Mouse (Mus musculus) hindbrain, embryonic 11.5 days (tissue): Measurements from ENCODE around the gene Slc37a1. TPM values are rescaled to one million over a fixed set of nuclear protein-coding genes. Genes with fewer than 3 reads are reported as not detected.

ENCODE experiments used
- ATAC-seq: fragments of 200-750 bp; cut with Nextera tagmentation; 2 replicates; pipeline ENCODE4 v1.8.0; 2017; ENCODE audit warnings: mild to moderate bottlenecking, moderate TSS enrichment, moderate library complexity; ENCODE audit not compliant: low FRiP score
- DNase-seq: peaks from one replicate; pipeline ENCODE4 v3.0.0-alpha.2; 2015; ENCODE audit warnings: low spot score
- H3K27ac ChIP-seq: fragments of 300-500 bp; sonication (generic); 2 replicates; pipeline ENCODE4 v1.5.1; 2014; ENCODE audit warnings: mild to moderate bottlenecking, low read depth, low read length
- H3K27me3 ChIP-seq: fragments of 300-500 bp; sonication (generic); 2 replicates; pipeline ENCODE4 v1.6.1; 2014; ENCODE audit warnings: mild to moderate bottlenecking, low read length, moderate library complexity, mixed read lengths; ENCODE audit not compliant: control insufficient read depth, insufficient read depth
- H3K36me3 ChIP-seq: fragments of 300-500 bp; sonication (generic); 2 replicates; pipeline ENCODE4 v1.6.1; 2014; ENCODE audit warnings: mild to moderate bottlenecking, low read length, moderate library complexity, mixed read lengths; ENCODE audit not compliant: control insufficient read depth, insufficient read depth
- H3K4me1 ChIP-seq: fragments of 300-500 bp; sonication (generic); replicated peaks from 2 replicates; pipeline ENCODE4 v1.6.1; 2014; ENCODE audit warnings: low read length, mixed read lengths; ENCODE audit not compliant: control insufficient read depth, insufficient read depth
- H3K4me2 ChIP-seq: fragments of 300-500 bp; sonication (generic); replicated peaks from 2 replicates; pipeline ENCODE4 v1.6.1; 2014; ENCODE audit warnings: mild to moderate bottlenecking, low read depth, low read length
- H3K4me3 ChIP-seq: fragments of 300-500 bp; sonication (generic); 2 replicates; pipeline ENCODE4 v1.5.1; 2014; ENCODE audit warnings: low read depth, low read length
- H3K9ac ChIP-seq: fragments of 300-500 bp; sonication (generic); 2 replicates; pipeline ENCODE4 v1.6.1; 2014; ENCODE audit warnings: low read depth, low read length
- H3K9me3 ChIP-seq: fragments of 300-500 bp; sonication (generic); 2 replicates; pipeline ENCODE4 v1.6.1; 2016; ENCODE audit warnings: low read length; ENCODE audit not compliant: control insufficient read depth
- WGBS: fragments of 180-500 bp; shearing (Covaris S2); extraction: QIAGEN DNeasy Blood & Tissue Kit; methylation state at CpG from one replicate; pipeline ENCODE4 v1.1.7; 2014; 5-methylcytosine and 5-hydroxymethylcytosine counted together
- polyA plus RNA-seq: library from polyadenylated mRNA; unstranded; fragments of >200 nt; fragmentation: Nextera tagmentation; extraction: Ambion mirVana; gene quantifications from 2 replicates; pipeline ENCODE4 v1.2.1, GENCODE M21; 2014

Gene Slc37a1
- polyA plus RNA-seq, 1 experiment from 2014 or later: 13.0 TPM

DNA sequence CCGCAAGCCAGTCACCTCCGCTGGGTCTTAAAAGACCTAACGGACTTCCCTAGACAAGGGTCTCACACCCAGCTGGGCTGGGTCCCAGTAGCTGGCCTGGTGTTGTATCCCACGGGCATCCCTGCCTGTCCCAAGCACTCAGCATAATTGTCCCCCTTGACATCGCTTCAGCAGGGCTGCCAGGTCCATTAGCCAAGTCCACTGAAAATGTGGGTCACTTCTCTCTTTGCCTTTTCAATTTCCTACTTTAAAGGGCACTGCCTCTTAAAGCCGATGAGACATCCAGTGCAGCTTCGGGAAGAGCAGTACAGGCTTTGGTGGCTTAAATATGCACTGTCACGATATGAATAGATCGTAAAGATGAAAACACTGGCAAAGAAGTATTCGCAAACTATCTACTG is 91.8 kb downstream of the Slc37a1 start:
- ATAC-seq (no peak), DNase-seq (no peak)
- H3K36me3 ChIP-seq: no peaks in the 10 kb centered on the region
- H3K4me2 ChIP-seq: no peak overlapping the region
- H3K27ac ChIP-seq: no peak overlapping the region
- 0 out of 2 replicates have a peak overlapping the region, but pooled peaks have one; percentile 16 for H3K9ac ChIP-seq
- 78% methylated on average over 10 of the region's 10 CpGs for WGBS
- H3K9me3 ChIP-seq: no peaks in the 10 kb centered on the region
- H3K27me3 ChIP-seq: no peaks in the 10 kb centered on the region
- no peaks in the 10 kb centered on the region for H3K4me1 ChIP-seq
- no peak overlapping the region for H3K4me3 ChIP-seq

DNA sequence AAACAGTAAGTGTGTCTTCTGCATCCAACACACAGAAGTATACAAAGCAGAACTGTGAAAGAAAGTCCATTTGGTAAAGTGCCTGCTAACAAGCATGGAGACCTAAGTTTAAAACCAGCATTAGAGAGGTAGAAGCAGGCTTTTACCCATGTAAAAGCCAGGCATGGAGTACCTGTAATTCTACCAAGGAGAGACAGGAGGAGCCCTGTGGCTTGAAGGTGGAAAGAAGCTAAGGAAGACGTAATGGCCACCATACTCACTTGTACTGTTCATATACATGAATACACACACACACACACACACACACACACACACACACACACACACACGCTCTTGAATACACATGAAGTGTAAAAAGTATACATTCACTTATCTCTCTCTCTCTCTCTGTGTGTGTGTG is 92.5 kb downstream of the Slc37a1 start:
- H3K9me3 ChIP-seq: no peaks in the 10 kb centered on the region
- ATAC-seq (no peak), DNase-seq (no peak)
- 68% methylated on average over 2 of the region's 2 CpGs for WGBS
- H3K4me3 ChIP-seq: no peak overlapping the region
- no peak overlapping the region for H3K27ac ChIP-seq
- no peak overlapping the region for H3K9ac ChIP-seq
- H3K4me2 ChIP-seq: no peak overlapping the region
- H3K4me1 ChIP-seq: no peaks in the 10 kb centered on the region
- H3K36me3 ChIP-seq: no peaks in the 10 kb centered on the region
- H3K27me3 ChIP-seq: no peaks in the 10 kb centered on the region

DNA sequence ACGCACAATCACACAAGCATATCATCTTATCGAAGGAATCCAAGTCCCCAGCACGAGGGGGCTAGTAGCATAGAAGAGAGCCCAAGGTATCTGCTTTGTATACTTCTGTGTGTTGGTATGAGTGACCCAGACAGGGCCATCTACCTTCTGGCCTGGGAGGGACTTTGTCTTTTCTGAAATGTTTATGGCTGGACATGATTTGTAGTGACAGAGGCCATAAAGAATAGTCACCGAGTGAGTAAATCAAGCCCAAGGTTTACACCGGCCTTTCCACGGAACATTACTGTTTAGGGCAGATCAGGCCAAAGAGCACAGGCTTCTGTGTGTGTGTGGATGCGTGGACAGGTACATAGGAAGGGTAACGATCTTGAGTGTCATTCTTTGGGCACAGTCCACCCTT is 93.3 kb downstream of the Slc37a1 start:
- ATAC-seq (no peak), DNase-seq (no peak)
- Histone ChIP-seq H3K36me3 (no peaks in the 10 kb centered on the region), H3K9ac (no peak overlapping the region), H3K4me3 (no peak overlapping the region), H3K4me1 (peaks cover 2% of the 10 kb centered on the region), H3K27me3 (no peaks in the 10 kb centered on the region), H3K4me2 (no peak overlapping the region), H3K9me3 (no peaks in the 10 kb centered on the region), H3K27ac (no peak overlapping the region)
- 91% methylated on average over 8 of the region's 8 CpGs for WGBS

DNA sequence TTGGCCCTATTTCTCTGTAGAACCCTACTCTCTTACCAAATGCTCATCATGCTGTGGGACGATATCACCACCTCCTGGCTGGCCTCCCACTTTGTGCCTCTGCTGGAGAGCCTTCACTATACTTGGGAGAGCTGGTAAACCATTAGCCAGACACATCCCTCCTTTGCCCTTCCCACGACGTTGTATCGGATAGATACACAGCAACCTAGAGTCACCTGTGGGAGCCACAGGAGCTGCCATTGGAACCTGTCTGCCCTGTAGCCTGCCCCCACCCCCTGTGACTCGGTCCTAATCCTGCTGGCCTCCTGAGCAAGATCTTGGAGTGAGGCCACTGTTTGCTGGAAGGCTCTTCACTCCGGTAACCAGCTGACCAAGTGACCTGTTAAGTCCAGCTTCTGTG is 96.7 kb downstream of the Slc37a1 start:
- Histone ChIP-seq H3K27me3 (no peaks in the 10 kb centered on the region), H3K4me1 (peaks cover 8% of the 10 kb centered on the region), H3K9me3 (no peaks in the 10 kb centered on the region), H3K9ac (no peak overlapping the region), H3K27ac (no peak overlapping the region), H3K4me3 (no peak overlapping the region), H3K4me2 (no peak overlapping the region), H3K36me3 (no peaks in the 10 kb centered on the region)
- DNase-seq: no peak
- WGBS: 76% methylated on average over 6 of the region's 6 CpGs
- no peak for ATAC-seq

DNA sequence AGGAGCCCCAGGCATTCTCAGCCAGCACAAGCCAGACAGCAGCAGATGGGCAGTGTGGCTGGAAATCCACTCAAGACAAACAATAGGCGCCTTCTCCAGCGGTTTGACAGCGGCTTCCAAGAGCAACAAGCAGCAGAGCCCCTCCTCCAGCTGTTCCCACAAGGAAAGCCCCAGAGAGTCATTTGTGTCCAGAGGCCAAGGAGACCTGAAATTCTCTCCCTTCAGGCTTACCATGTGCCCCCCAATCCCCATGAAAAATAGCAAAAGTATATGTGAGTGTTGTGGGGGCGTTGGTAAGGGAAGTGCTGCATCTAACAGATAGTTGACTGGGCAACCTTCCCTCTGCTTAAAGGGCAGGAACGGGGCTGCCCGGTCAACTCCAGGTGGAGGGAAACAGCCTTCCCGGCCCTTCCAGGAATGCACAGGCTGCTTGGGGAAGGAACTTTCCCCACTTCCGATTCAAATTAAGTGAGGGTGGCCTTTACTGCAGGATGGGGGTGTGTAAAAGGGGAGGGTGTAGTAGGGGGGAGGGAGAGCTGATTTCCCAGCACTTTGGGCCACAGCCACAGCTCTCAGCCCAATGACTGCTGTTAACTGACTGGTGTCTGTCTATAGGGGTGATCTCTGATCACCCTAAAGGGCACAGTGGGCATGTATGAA is 98.5 kb downstream of the Slc37a1 start:
- Histone ChIP-seq H3K4me1 (peaks cover 8% of the 10 kb centered on the region), H3K27me3 (no peaks in the 10 kb centered on the region)
- ATAC-seq: peak; percentile 17; the same call in 1 of the 2 replicates

DNA sequence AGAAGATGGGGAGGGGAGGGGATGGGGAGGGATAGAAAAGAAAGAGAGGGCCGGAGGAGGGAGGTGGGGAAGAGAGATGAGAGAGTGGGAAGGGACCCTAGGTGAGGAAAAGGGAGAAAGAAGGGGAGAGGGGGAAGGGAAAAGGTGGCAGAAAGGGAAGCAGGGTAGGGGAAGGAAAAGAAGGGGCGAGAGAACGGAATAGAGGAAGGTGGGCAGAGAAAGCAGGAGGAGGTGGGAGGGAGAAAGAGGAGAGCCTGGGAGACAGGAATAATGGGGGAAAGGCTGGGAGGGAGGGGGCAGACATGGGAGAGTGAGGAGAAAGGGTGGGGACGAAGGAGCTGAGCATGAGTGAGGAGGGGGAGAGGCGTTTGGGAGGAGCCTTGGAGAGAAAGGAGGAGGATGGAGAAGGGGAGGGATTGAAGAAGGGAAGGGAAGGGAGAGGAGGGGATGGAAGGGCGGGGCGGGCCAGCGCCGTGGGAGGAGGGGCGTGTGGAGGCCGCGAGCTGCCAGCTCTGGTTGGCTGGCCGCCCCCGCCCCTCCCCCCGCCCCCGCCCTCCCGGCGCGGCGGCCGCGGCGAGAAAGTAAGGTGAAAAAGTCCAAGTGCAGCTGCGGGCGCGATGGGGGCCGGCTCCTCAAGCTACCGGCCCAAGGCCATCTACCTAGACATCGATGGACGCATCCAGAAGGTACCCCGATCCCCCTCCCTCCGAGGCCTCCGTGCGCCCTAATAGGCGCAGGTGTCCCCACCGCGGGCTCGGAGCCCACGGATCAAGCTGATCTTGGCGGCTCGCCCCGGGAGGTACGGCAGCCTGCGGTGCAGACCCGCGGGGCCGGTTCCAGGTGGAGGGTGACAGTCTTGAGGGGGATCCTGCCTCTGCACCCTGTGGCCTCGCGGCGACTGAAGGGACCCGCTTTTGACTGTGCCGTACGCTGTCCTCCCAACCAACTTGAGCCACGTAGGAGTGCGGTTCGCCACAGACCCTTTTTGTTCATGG is 99.4 kb downstream of the Slc37a1 start, which contains the start of gene Pde9a:
Gene Pde9a, plus strand, starts transcription at position 540 of the 995 bp plus-strand sequence.
- peak within 1 kb of the TSS; percentile 92 for H3K4me2 ChIP-seq
- H3K9ac ChIP-seq: peak within 1 kb of the TSS; percentile 85
- no peaks in the 10 kb centered on the region for H3K27me3 ChIP-seq
- H3K4me3 ChIP-seq: peak within 1 kb of the TSS; percentile 81
- no peaks in the 10 kb centered on the region for H3K36me3 ChIP-seq
- ATAC-seq: peak; percentile 86
- H3K9me3 ChIP-seq: no peaks in the 10 kb centered on the region
- WGBS: 1% methylated on average over 38 of the region's 56 CpGs
- H3K4me1 ChIP-seq: peaks cover 8% of the 10 kb centered on the region
- H3K27ac ChIP-seq: peak within 1 kb of the TSS; percentile 68; the same call in 1 of the 2 replicates
- DNase-seq: peak; percentile 86

More for the DNA sequence above, 98.5 kb downstream of the Slc37a1 start:
- Histone ChIP-seq H3K4me2 (peak overlapping the region; percentile 92), H3K36me3 (no peaks in the 10 kb centered on the region), H3K4me3 (no peak overlapping the region), H3K9me3 (no peaks in the 10 kb centered on the region), H3K27ac (peak overlapping the region; percentile 68; the same call in 1 of the 2 replicates), H3K9ac (peak overlapping the region; percentile 85; the same call in 1 of the 2 replicates)
- DNase-seq: peak; percentile 44
- 5% methylated on average over 8 of the region's 8 CpGs for WGBS

DNA sequence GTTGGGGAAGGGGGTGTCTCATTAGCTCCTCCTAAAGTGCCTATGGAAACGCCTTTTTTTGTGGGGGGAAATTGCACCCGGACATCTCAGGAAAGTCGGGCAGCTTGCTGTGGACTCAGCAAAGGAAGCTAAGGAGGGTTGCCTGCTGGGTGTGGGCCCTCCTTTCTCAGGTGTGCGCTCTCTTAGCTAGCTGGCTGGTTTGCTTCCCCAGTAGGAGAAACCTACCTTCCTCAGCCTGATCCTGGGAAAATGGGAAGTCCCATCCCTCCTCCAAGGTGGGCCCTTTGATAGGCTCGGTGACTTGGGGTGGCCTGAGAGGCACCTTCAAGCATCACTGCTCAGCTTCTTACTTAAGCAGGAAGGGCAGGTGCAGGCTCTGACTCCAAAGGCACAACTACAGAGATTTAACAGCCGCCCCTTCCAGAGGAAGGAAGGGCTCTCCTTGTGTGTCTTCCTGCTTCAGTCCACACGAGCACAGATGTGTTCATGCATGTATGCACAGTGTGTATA is 100.2 kb downstream of the Slc37a1 start:
- DNase-seq: no peak
- H3K9ac ChIP-seq: peak overlapping the region; percentile 85
- peak overlapping the region; percentile 81 for H3K4me3 ChIP-seq
- H3K4me2 ChIP-seq: peak overlapping the region; percentile 92
- ATAC-seq: peak; percentile 1; the same call in 1 of the 2 replicates
- no peak overlapping the region for H3K27ac ChIP-seq
- 9% methylated on average over 7 of the region's 7 CpGs for WGBS
- H3K4me1 ChIP-seq: peaks cover 8% of the 10 kb centered on the region
- no peaks in the 10 kb centered on the region for H3K36me3 ChIP-seq
- H3K27me3 ChIP-seq: no peaks in the 10 kb centered on the region
- no peaks in the 10 kb centered on the region for H3K9me3 ChIP-seq

DNA sequence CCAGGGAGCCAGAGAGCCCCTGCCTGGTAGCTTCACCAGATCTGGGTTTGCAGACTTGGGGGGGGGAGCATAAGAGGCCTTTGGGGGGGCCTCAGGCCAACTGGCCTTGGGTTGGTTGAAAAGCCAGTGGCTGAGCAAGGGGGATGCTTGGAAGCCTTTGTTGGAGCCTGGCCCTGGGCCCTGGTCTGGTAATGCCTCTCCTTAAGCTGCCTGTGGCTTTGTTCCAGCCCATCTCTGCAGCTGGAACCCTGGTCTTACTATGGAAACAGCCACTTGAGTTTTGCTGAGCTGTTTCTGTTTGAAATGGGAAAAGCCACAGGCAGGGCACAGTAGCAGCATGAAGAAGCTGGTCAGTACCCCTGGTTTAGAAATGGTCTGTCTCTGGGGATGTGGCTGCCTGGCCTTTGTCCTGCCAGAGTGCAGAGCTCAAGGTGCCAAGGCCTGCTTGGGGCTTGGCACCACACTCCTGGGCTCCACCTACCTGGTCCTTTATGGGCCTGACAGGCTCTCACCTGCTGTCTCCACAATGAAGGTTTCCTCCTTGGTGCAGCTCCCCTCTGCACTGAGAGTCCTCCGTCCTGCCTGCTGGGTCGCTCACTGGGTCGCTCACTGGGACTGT is 102.9 kb downstream of the Slc37a1 start:
- no peak overlapping the region for H3K4me3 ChIP-seq
- H3K9ac ChIP-seq: no peak overlapping the region
- no peak overlapping the region for H3K27ac ChIP-seq
- no peaks in the 10 kb centered on the region for H3K36me3 ChIP-seq
- H3K4me2 ChIP-seq: no peak overlapping the region
- no peaks in the 10 kb centered on the region for H3K9me3 ChIP-seq
- DNase-seq (no peak), ATAC-seq (no peak)
- H3K27me3 ChIP-seq: no peaks in the 10 kb centered on the region
- peaks cover 8% of the 10 kb centered on the region for H3K4me1 ChIP-seq
- WGBS: 82% methylated on average over 3 of the region's 3 CpGs
